Mouse (Mus musculus) G1E (cell line): ENCODE measurements around the gene Mrpl36.

ENCODE experiments used
- CTCF ChIP-seq: IDR thresholded peaks from 2 replicates; pipeline ENCODE4 v1.5.1; 2012; ENCODE audit warnings: low read depth, low read length, inconsistent platforms, mixed read lengths
- GATA1 ChIP-seq: IDR thresholded peaks from 2 replicates; pipeline ENCODE4 v1.6.1; 2012; ENCODE audit warnings: borderline replicate concordance, low read length, inconsistent platforms, mixed read lengths
- GATA2 ChIP-seq: IDR thresholded peaks from 2 replicates; pipeline ENCODE4 v1.6.1; 2012; ENCODE audit warnings: low read depth, low read length, inconsistent platforms, borderline replicate concordance
- TAL1 ChIP-seq: conservative IDR thresholded peaks from 2 replicates; pipeline ENCODE4 v1.6.1; 2012; ENCODE audit warnings: low read depth, low read length, inconsistent platforms, mixed read lengths

DNA sequence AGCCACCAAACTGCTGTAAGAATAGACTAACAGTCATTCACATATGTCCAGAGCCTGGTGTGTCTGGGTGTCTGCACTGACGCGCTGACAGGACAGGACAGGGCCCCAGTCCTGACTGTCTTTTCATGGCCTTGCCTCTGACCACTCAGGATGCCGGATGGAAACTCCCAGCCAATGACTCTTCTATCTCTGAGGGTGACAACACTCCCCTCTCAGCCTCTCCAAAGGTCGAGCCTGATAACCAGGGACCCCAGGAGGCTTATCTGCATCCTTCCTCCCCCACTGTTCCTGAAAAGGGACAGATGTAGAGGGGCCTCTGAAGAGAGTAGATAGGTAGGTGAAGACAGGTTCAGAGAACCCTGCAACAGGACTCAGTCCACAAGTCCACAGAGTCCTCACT lies 29.6 kb upstream of the Mrpl36 start:
- TF ChIP-seq CTCF (no peak), GATA2 (no peak), GATA1 (no peak), TAL1 (no peak)
